Mouse (Mus musculus) mesoderm, embryonic 11.5 days (tissue): Measurements from ENCODE around the gene Insig1.

Experiments used
- DNase-seq: peaks from one replicate; pipeline ENCODE4 v3.0.0-alpha.2; 2012; ENCODE audit warnings: low read depth, low spot score

The Insig1 gene

DNA sequence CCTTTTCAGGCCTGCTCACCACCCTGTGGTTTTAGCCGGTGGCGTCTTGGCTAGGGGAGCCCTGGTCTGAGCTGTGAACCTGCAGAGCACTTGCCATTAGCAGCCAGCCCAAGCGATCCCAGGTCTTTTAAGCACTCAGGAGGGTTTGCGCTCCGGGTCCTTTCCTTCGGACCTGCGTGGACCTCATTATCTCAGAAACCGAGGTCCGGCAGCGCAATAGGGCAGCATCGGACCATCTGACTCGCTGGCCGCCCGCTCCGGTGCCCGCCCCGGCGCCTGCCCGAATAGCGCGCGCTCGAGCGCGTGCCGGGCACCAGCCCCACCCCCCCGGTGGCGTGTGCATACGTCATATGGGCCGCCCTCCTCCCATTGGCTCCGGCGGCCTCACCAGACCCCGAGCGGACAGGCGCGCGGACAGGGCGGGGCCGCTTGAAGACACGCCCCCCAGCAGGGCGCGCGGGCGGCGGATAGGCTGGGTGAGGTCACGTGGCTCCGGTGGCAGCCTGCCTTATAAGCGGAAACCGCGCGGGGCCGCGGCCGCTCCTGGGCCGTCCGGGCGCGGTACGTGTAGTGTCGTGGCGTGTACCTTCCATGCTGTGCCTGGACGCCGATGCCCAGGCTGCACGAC lies at the start of gene Insig1:
Gene Insig1, plus strand, starts transcription at position 536 of the 628 bp plus-strand sequence.
- peak; percentile 98 for DNase-seq

DNA sequence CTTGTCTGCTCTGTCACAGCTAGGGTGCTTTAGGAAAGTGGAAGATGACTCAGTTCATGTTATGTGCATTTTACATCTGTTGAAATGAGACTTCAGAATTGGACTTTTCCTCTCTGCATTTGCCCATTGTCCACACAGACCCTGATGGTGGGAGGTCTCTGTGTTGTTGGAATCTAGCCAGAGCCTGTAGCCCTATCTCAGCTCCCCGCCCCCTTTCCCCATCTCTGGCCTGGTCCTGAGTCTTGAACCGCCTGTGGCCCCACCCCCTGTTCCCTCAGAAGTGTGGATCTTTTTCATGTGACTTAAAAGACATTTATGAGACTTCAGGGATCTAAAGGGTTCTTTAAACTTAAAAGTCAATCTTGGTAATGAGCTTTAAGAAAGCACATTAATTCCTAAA lies 47.7 kb upstream of the Insig1 start:
- no peak for DNase-seq

DNA sequence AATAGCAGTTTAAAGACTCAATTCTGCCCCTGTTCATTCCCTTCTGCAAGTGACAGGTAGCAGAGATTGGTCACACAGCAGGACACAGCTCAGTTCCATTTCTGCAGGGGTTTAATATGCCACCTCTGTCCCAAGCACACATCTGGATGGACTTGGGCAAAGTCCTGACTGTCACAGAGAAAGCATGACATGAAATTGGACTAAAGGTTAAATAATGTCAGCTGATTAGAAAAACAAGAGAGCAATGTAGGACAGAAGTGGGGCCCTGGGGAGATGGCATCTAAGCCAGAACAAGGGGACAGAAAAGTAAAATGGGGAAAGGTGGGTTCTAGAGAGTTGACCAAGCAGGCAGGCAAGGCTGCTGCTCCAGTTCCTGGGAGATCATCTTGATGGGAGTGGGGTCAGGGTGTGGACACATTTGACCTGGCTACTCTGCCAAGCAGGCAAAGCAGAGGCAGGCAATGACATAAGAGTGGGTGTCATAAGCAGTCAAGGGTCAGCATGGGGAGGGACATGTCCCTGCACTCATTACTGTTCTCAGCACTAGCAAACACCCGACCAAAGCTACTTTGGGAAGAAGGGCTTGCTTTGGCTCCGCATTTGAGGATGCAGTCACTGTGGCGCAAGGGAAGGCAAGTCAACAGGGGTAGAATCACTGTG lies 39.5 kb upstream of the Insig1 start:
- DNase-seq, result no peak

DNA sequence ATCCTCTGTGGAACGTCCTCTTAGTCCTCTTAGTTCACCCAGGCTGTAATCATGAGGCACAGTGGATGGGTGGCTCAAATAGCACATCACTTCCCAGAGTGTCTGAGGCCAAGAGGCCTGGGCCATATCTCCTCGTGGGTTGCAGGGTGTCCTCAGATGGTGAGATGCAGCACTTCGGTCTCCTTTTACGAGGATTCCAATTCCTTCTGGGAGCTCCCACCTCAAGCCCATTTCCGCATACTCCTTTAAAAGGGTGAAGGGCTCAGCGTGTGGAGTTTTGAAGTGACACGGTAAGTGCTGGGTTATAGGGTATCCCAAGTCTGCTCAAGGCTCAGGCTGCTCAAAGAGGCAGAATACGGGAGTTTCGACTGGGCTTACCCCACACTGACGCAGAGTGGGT lies 38.3 kb upstream of the Insig1 start:
- no peak for DNase-seq

DNA sequence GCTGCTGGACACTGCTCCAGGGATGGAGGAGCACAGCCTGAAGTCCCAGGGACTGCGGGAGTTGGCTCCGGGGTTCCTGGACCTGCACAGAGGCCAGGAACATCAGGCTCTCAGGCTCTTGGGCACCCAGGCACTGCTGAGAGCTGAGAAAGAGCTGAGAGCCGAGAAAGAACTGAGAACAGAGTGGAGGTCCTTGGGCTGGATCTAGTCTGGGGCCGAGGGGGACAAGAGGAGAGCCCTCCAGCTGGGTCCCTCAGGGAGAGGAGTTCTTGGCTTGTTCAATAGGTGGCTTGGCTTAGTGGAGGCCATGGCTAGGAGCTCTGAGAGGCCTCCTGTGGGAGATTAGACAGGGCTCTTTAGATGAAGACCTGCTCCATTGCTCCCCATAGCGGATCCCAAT lies 37.9 kb upstream of the Insig1 start:
- DNase-seq, result no peak

DNA sequence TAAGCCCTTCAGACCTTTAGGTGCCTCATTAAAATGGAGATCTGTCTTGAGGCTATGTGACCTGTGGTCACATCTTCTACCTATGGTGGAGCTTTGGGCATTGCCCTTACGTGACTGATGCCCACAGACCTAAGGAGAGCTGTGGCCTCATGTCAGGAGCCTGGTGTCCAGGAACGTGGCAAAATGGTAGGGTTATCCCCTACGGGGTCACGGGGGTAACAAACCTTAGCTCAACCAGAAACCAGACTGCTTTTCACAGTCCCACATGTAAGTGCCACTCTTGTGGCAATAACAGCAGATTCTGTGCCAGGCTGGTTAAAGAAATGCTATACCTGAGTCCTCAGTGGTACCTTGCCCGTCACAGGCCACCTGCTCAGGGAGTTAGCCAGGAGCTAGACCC lies 37.3 kb upstream of the Insig1 start:
- no peak for DNase-seq

DNA sequence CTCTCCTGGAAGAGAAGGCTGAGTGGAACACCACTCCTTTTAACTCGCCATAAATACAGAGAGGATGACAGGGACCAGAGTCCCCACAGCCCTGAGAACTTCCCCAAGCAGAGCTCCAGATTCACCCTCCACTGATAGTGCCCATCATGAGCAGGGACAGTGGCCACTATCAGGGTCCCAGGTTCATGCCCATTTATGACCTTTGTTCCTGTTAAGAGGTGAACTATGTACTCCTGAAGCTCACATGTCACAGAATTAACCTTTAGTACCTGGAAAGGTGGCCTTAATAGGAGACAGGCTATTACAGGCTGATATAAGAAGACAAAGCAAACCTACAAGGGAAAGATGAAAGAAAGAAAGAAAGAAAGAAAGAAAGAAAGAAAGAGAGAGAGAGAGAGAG lies 35.2 kb upstream of the Insig1 start:
- no peak for DNase-seq

DNA sequence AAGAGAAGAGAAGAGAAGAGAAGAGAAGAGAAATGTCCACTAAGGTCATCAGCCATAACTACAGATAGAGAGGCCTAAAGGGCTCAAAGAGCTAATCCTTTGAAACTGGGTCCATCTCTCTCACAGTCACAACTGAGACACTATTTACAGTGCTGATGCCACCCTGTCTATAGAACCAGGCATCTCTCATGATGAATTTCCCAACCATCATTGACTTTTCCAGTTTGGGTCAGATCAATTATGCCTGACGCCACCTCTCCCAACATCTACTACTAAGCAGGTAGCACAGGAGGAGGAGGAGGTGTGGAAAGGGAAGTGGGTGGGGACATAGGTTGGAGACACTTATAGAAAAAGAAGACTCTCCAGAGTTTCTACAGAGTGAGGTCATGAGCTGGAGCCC lies 34.6 kb upstream of the Insig1 start:
- DNase-seq, result no peak

DNA sequence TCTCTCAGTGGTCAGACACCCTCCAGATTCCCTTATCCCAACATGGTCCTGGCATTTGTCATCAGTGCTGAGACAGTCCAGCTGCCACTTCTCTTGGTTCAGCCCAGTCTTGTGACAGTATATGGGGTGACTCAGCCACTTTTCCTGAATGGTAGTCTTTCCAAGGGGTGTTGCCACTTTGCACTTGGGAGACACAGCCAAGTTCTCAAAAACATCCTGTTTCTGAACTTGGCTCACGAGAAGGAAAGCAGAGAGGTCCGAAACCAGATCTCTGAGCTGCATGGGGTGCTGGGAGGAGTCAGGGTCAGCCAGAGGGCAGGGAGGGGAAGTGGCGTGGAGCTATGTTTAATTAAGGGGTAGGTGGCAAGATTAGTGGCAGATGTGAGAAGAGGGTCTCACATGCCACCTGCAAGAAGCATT lies 34.0 kb upstream of the Insig1 start:
- no peak for DNase-seq

DNA sequence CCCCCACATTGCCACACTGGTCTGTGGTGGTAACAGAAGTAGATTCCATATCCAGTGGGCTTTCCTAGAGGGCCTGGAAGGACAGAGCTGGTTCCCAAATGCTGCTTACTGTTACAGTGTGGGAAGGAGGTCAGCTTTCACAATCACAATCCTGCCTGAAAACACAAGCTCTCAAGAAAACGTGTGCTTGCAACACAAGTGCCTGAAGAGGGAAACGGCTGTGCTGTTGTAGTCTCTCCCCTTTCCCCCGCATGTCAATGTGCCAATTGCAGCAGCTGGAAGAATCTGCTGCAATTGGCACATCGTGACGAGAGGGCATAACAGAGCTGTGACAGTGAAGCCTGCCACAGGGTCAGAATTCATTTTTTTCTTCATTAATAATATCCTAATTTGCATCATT lies 33.5 kb upstream of the Insig1 start:
- DNase-seq, result no peak

DNA sequence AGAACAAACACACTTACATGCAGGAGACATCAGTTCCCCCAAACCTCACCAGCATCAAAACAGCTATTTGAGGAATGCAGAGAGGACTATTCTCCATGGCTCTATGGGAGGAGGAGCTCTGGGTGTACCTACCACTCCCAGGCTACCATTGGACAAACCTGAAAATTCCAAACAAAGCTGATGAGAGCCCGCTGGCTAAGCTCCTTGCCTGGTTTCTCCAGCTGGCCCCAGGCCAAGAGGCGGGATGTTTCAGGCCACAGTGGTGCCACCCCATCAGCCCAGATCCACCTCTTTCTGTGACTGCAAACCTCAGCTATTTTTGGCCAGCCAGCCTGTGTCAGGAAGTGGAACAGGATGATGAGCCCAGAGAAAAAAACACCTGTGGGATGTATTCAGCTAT lies 33.0 kb upstream of the Insig1 start:
- peak; percentile 23 for DNase-seq

DNA sequence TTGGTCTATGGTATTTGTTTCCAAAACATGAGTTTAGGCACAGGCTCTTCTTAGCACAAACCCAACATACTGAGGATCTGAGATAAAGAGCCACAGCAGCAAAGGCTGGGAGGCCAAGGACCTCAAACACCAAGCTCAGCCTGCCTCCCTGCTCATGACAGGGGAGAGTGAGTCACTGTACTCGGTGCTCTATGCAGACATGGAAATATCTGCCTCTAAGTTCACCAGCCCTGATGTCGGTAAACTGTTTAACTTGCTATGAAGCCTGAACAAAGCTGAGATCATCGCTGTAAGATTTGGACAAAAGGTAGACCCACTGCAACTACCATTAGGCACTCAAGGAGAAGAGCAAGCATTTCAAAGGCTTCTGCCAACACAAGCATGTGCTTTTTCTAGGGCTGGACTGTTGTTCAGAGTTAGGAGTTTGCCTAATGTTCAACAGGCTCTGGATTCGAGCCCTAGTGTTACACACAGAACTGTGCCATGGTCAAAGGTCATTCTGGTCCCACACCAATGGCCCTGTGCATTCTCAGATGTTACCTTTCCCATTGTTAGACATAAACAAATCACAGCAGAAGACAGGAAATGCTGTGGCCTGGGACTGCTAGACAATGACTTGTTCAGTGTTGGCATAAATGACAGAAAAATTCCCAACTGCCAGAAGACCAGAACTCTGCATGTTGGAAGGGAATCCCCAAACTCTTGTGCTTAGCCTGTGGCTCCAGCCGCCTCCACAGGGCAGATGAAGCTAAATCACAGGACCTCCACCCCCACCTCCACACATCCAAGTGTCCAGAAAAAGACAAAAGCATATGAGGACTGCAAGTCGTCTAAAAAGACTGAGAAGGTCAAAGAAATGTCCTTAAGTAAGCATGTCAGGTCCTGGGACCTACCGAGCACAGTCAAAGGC lies 31.2 kb upstream of the Insig1 start:
- no peak for DNase-seq

DNA sequence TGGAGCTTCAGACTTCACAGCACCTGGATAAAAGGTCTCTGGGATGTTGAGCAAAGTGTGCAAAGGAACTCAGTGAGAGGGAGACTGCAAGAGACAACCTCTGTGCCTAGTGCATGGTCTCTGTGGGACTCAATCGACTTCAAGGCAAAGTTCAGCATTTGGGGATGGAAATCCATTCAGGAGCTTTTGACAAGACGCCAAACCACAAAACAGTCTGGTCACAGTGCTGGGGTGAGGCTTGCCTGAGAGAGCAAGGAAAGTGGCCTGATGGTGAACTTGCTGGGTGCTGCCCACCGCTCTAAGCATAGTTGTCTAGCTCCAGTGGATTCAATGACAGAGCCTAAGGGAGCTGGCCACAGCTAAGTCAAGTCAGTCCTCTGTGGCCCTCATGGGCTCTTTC lies 30.4 kb upstream of the Insig1 start:
- DNase-seq, result no peak

DNA sequence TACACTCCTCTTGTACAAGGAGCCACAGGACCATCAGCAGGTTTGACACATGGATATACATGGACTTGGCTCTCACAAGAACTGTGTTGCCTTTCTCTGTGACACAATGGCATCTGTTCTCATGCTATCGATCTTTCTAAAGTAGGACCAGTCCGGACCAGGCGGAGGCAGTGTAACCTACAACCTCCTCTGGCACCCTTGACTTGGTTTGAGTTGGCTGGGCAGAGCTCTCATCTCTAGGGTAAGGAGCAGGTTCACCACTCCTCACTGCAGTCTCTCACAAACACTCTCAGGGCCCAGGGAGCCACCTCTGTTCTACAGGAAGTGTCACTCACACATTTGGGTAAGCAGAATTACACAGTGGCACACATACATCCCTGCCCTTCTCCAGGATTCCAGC lies 29.1 kb upstream of the Insig1 start:
- DNase-seq, result no peak

DNA sequence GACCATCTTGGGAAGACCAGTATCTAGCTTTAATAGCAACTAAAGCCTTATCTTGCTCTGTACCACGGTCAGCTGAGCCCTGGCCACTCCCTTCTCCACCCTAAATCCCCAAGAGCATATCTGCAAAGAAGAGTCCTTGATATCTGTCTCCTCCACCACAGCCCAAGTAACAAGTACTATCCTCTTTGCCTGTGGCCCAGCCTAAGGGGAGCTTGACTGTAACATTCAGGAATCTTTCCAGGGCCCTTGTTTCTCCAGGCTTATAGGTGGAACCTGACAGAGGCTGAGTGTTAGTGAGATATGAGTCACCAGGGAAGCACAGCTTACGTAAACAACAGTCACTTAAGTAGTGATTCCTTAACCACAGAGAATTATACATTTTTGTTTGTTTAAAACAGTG lies 28.4 kb upstream of the Insig1 start:
- no peak for DNase-seq

DNA sequence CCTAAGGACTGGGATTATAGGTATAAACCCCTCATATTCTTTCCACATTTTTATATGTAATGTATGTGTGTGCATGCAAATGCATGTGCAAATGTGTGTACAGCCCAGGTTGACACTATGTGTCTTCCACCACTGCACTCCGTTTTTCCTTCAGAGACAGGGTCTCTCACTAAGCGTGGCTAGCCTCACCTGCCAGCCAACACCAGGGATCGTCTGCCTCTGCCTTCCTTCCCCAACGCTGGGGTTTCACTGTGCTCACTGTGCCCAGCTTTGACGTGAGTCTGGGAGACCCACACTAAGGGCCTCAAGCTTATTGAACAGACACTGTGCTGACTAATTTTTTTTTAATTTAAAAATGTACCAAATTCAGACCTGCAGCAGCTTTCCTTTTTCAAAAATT lies 27.8 kb upstream of the Insig1 start:
- DNase-seq, result no peak

DNA sequence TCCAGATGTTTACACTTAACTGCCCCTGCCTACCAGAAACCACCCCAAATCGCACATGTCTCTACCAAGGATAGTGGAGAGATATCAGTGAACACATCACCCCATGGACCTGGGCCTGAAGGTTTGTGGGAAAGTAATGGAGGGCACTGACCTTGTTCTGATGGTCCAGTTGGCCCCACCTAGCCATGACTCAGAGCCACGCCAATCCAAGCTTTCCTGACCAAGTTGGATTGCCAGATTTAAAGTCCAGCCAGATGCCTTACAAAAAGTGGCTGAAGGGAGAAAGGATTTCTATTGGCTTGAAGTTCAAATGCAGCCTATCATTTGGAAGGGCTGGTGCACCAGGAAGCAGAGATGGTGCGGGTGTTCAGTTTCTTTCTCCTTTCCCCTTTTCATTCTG lies 24.2 kb upstream of the Insig1 start:
- DNase-seq, result no peak

DNA sequence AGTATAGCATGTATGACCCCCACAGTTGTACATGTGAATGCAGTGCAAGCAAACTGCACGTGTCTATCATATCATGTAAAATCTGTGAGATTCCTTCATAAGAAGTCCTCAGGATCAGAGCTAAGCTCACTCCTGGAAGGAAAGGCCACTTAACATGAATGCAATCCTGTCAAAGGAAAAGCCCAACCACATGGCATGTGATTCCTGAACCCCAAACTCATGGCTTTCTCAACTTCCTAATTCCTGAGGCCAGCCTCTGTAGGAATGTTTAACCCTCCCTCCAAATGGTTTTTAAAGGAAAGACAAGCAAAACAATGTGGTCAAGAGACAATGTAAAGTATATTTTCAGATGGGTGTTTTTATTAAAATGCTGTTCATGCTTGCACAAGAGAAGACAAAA lies 23.2 kb upstream of the Insig1 start:
- DNase-seq, result no peak

DNA sequence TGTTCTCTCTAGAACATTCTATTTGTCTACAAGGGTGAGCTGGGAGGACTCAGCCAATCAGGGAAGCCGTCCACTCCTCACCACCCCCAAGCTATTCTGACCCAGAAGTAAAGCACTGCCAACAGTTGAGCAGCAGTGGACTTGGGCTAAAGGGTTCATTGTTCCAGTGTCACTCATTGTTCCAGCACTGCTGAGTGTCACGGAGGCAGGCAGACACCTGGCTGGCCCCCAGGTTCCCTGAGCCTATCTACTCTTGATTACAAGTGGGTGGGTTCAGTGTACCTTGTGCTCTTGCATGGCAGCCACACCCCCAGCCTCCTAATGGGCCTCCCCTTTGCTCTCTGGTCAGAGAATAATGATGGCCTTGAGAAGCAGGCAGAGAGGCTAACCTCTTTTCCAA lies 15.7 kb upstream of the Insig1 start:
- no peak for DNase-seq

DNA sequence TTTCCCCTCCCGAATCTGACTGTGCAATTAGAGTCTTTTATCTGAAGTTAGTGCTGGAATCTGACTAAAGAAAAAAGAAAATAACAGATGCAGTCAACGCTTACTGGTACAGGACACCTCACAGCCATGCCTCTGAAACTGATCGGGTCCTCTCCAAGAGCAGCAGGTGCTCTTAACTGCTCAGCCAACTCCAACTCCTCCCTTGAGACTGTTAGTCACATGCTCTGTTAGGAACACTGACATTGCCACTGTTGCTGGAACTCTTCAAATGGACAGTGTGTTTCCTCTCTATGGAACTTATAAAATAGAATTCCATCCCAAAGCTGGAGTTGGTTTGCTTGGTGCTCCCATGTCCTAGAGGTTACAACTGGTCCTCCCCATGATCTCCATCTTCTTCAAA lies 14.3 kb upstream of the Insig1 start:
- no peak for DNase-seq

DNA sequence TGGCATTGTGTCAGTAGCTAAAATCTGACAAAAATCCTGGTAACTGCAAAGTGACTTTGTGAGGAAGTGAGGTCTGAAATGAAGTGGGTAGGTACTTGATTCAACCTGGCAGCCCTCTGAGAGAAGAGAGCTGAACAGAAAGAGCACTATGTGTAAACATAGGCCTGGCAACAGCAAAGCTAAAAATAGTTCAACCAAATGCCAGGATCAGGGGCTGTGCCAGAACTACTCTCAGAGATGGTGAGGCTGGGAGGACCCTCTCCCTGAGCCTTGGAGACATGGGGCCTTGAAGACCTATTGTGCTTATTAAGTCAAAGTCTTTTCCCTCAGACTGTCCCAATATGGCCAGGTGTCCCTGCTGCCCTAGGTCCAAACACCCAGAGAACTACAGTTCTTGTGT lies 10.7 kb upstream of the Insig1 start:
- DNase-seq, result no peak

DNA sequence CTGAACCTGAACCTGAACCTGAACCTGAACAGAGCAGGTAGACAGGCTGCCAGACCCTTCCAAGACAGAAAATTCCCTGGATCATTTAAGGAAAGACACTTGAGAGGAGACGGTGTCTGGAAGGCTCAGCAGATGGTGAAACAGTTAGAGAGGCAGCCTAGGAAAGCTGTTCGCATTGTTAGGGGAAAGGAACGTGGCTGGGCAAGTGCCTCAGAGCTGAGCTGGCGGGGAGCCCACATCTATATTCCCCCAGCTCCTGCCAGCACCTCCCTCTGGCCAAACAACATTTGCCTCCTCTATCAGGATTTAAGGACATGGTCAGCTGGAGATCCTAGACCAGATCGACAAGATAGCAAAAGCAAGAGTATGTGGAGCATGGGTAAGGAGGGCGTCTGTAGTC lies 10.2 kb upstream of the Insig1 start:
- DNase-seq, result no peak
